Mouse (Mus musculus) MEL (cell line): ENCODE results near the gene Crybb1. TPM values are rescaled to one million over a fixed set of nuclear protein-coding genes. Genes with fewer than 3 reads are reported as not detected.
A peak's percentile ranks its signal among the peaks of the same experiment; 100 is the strongest.

Experiments used
- DNase-seq: peaks from one replicate; pipeline ENCODE4 v3.0.0; 2011; ENCODE audit warnings: low read depth, low spot score
- H3K27ac ChIP-seq: 2 replicates; pipeline ENCODE4 v1.5.1; 2012; ENCODE audit warnings: low read depth, mild to moderate bottlenecking, control low read depth, low read length, moderate library complexity; ENCODE audit not compliant: control insufficient read depth
- H3K27me3 ChIP-seq, 2 experiments: fragments of 150-350 bp in 1 of 2; sonication (generic) in 1 of 2; 2 replicates each; pipeline ENCODE4 v1.6.1; 2012; ENCODE audit warnings: low read length in 2 of 2, mild to moderate bottlenecking in 2 of 2, improper control_type of control experiment in 1 of 2, moderate library complexity in 1 of 2; ENCODE audit not compliant: insufficient read depth in 2 of 2, control insufficient read depth in 1 of 2
- H3K36me3 ChIP-seq, 2 experiments: 2 replicates each; pipeline ENCODE4 v1.6.1; 2012 to 2014; ENCODE audit warnings: low read length in 2 of 2, improper control_type of control experiment in 1 of 2, inconsistent platforms in 1 of 2, mild to moderate bottlenecking in 1 of 2; ENCODE audit not compliant: insufficient read depth in 2 of 2, control insufficient read depth in 1 of 2
- H3K4me1 ChIP-seq, 2 experiments: fragments of 150-350 bp in 1 of 2; sonication (generic) in 1 of 2; 2 replicates each; pipeline ENCODE4 v1.6.1; 2012; ENCODE audit warnings: low read length in 2 of 2, improper control_type of control experiment in 1 of 2, mild to moderate bottlenecking in 1 of 2; ENCODE audit not compliant: insufficient read depth in 2 of 2, control insufficient read depth in 1 of 2
- H3K4me3 ChIP-seq, 2 experiments: fragments of 150-350 bp in 1 of 2; sonication (generic) in 1 of 2; 2 replicates each; pipeline ENCODE4 v1.5.1; 2012; ENCODE audit warnings: low read depth in 2 of 2, low read length in 2 of 2, mild to moderate bottlenecking in 2 of 2, moderate library complexity in 2 of 2, control low read depth in 1 of 2, improper control_type of control experiment in 1 of 2; ENCODE audit not compliant: control insufficient read depth in 1 of 2, insufficient read depth in 1 of 2
- H3K79me2 ChIP-seq: 2 replicates; pipeline ENCODE4 v1.6.1; 2012; ENCODE audit warnings: mild to moderate bottlenecking, low read length, moderate library complexity; ENCODE audit not compliant: control insufficient read depth, poor library complexity, insufficient read depth
- H3K9ac ChIP-seq: 2 replicates; pipeline ENCODE4 v1.6.1; 2012; ENCODE audit warnings: low read depth, mild to moderate bottlenecking, control low read depth, low read length, moderate library complexity; ENCODE audit not compliant: control insufficient read depth, poor library complexity, severe bottlenecking
- H3K9me3 ChIP-seq: fragments of 150-350 bp; sonication (generic); replicated peaks from 2 replicates; pipeline ENCODE4 v1.6.1; 2012; ENCODE audit warnings: mild to moderate bottlenecking, low read length, improper control_type of control experiment, moderate library complexity; ENCODE audit not compliant: insufficient read depth
- BHLHE40 ChIP-seq: IDR thresholded peaks from 2 replicates; pipeline ENCODE4 v1.6.1; 2012; ENCODE audit warnings: low read depth, mild to moderate bottlenecking, inconsistent platforms, low read length, improper control_type of control experiment, borderline replicate concordance
- CHD1 ChIP-seq: IDR thresholded peaks from 2 replicates; pipeline ENCODE4 v1.6.1; 2012; ENCODE audit warnings: low read depth, mild to moderate bottlenecking, inconsistent platforms, low read length, improper control_type of control experiment
- CTCF ChIP-seq, 3 experiments: IDR thresholded peaks in 2 of 3; conservative IDR thresholded peaks in 1 of 3; 2 replicates each; pipeline ENCODE4 v1.5.1; 2011 to 2012; ENCODE audit warnings: low read length in 3 of 3, low read depth in 2 of 3, mild to moderate bottlenecking in 2 of 3, improper control_type of control experiment in 1 of 3, inconsistent platforms in 1 of 3, mixed read lengths in 1 of 3, moderate library complexity in 1 of 3; ENCODE audit not compliant: control insufficient read depth in 1 of 3, insufficient read depth in 1 of 3, poor library complexity in 1 of 3, severe bottlenecking in 1 of 3
- ELF1 ChIP-seq: IDR thresholded peaks from 2 replicates; pipeline ENCODE4 v1.6.1; 2014; ENCODE audit warnings: low read depth, mild to moderate bottlenecking, inconsistent platforms, low read length, improper control_type of control experiment, moderate library complexity
- EP300 ChIP-seq, 2 experiments: IDR thresholded peaks; 2 replicates each; pipeline ENCODE4 v1.6.1; 2011; ENCODE audit warnings: improper control_type of control experiment in 2 of 2, low read length in 2 of 2, low read depth in 1 of 2, mild to moderate bottlenecking in 1 of 2
- ETS1 ChIP-seq: IDR thresholded peaks from 2 replicates; pipeline ENCODE4 v1.6.1; 2012; ENCODE audit warnings: low read depth, mild to moderate bottlenecking, inconsistent platforms, low read length, improper control_type of control experiment, moderate library complexity
- GABPA ChIP-seq: IDR thresholded peaks from 2 replicates; pipeline ENCODE4 v1.6.1; 2012; ENCODE audit warnings: low read depth, mild to moderate bottlenecking, inconsistent platforms, low read length, improper control_type of control experiment, moderate library complexity
- GATA1 ChIP-seq: IDR thresholded peaks from 2 replicates; pipeline ENCODE4 v1.6.1; 2011; ENCODE audit warnings: low read depth, low read length, improper control_type of control experiment
- JUND ChIP-seq: IDR thresholded peaks from 2 replicates; pipeline ENCODE4 v1.6.1; 2011; ENCODE audit warnings: low read depth, mild to moderate bottlenecking, improper control_type of control experiment, low read length
- KAT2A ChIP-seq: conservative IDR thresholded peaks from 2 replicates; pipeline ENCODE4 v1.6.1; 2012; ENCODE audit warnings: low read depth, low read length, improper control_type of control experiment, inconsistent platforms
- MAFK ChIP-seq: IDR thresholded peaks from 2 replicates; pipeline ENCODE4 v1.6.1; 2011; ENCODE audit warnings: low read depth, mild to moderate bottlenecking, low read length, improper control_type of control experiment, borderline replicate concordance
- MEF2A ChIP-seq: IDR thresholded peaks from 2 replicates; pipeline ENCODE4 v1.6.1; 2014; ENCODE audit warnings: low read depth, mild to moderate bottlenecking, inconsistent platforms, low read length, improper control_type of control experiment; ENCODE audit not compliant: poor library complexity, insufficient replicate concordance, severe bottlenecking; ENCODE audit errors: extremely low read depth
- MXI1 ChIP-seq: IDR thresholded peaks from 2 replicates; pipeline ENCODE4 v1.6.1; 2011; ENCODE audit warnings: mild to moderate bottlenecking, low read depth, low read length, improper control_type of control experiment
- MYC ChIP-seq: IDR thresholded peaks from 2 replicates; pipeline ENCODE4 v1.6.1; 2011; ENCODE audit warnings: low read depth, mild to moderate bottlenecking, low read length, improper control_type of control experiment, moderate library complexity
- NELFE ChIP-seq: IDR thresholded peaks from 2 replicates; pipeline ENCODE4 v1.6.1; 2011; ENCODE audit warnings: low read depth, low read length, improper control_type of control experiment
- NRF1 ChIP-seq: IDR thresholded peaks from 2 replicates; pipeline ENCODE4 v1.6.1; 2014; ENCODE audit warnings: low read depth, mild to moderate bottlenecking, inconsistent platforms, low read length, improper control_type of control experiment, moderate library complexity; ENCODE audit not compliant: poor library complexity, insufficient read depth, severe bottlenecking
- POLR2AphosphoS5 ChIP-seq: IDR thresholded peaks from 2 replicates; pipeline ENCODE4 v1.6.1; 2012; ENCODE audit warnings: low read depth, borderline replicate concordance, mild to moderate bottlenecking, inconsistent platforms, low read length, moderate library complexity, mixed read lengths
- RCOR1 ChIP-seq: IDR thresholded peaks from 2 replicates; pipeline ENCODE4 v1.6.1; 2012; ENCODE audit warnings: low read depth, mild to moderate bottlenecking, inconsistent platforms, low read length, improper control_type of control experiment
- SIN3A ChIP-seq: IDR thresholded peaks from 2 replicates; pipeline ENCODE4 v1.6.1; 2012; ENCODE audit warnings: low read length, improper control_type of control experiment, inconsistent platforms
- SMC3 ChIP-seq: IDR thresholded peaks from 2 replicates; pipeline ENCODE4 v1.6.1; 2011; ENCODE audit warnings: low read depth, low read length, improper control_type of control experiment
- TAL1 ChIP-seq: IDR thresholded peaks from 2 replicates; pipeline ENCODE4 v1.6.1; 2012; ENCODE audit warnings: mild to moderate bottlenecking, inconsistent platforms, low read length, moderate library complexity, mixed read lengths
- TBP ChIP-seq: IDR thresholded peaks from 2 replicates; pipeline ENCODE4 v1.8.0; 2011; ENCODE audit warnings: low read depth, low read length, improper control_type of control experiment
- TCF12 ChIP-seq: IDR thresholded peaks from 2 replicates; pipeline ENCODE4 v1.6.1; 2014; ENCODE audit warnings: low read depth, mild to moderate bottlenecking, inconsistent platforms, low read length, improper control_type of control experiment, moderate library complexity
- UBTF ChIP-seq: IDR thresholded peaks from 2 replicates; pipeline ENCODE4 v1.6.1; 2012; ENCODE audit warnings: low read depth, mild to moderate bottlenecking, inconsistent platforms, low read length, improper control_type of control experiment, moderate library complexity, borderline replicate concordance; ENCODE audit not compliant: insufficient read depth
- USF1 ChIP-seq: IDR thresholded peaks from 2 replicates; pipeline ENCODE4 v1.6.1; 2014; ENCODE audit warnings: low read depth, mild to moderate bottlenecking, inconsistent platforms, low read length, improper control_type of control experiment, moderate library complexity
- ZC3H11A ChIP-seq: IDR thresholded peaks from 2 replicates; pipeline ENCODE4 v1.6.1; 2012; ENCODE audit warnings: low read depth, mild to moderate bottlenecking, inconsistent platforms, low read length, improper control_type of control experiment
- ZKSCAN1 ChIP-seq: IDR thresholded peaks from 2 replicates; pipeline ENCODE4 v1.6.1; 2012; ENCODE audit warnings: low read depth, mild to moderate bottlenecking, inconsistent platforms, low read length, improper control_type of control experiment, moderate library complexity
- ZMIZ1 ChIP-seq: IDR thresholded peaks from 2 replicates; pipeline ENCODE4 v1.6.1; 2012; ENCODE audit warnings: low read depth, mild to moderate bottlenecking, inconsistent platforms, low read length, improper control_type of control experiment, moderate library complexity
- ZNF384 ChIP-seq: IDR thresholded peaks from 2 replicates; pipeline ENCODE4 v1.6.1; 2012; ENCODE audit warnings: low read depth, mild to moderate bottlenecking, inconsistent platforms, low read length, improper control_type of control experiment
- polyA plus RNA-seq, 2 experiments: library from polyadenylated mRNA; stranded (reverse) in 1 of 2; unstranded in 1 of 2; fragments of >175 nt in 1 of 2; fragments of >200 nt in 1 of 2; gene quantifications; 2 replicates each; pipeline versions ENCODE4 v1.2.1 to v1.2.4; 2012; ENCODE audit warnings: low replicate concordance in 2 of 2, low read depth in 1 of 2; ENCODE audit not compliant: insufficient read length in 2 of 2, insufficient read depth in 1 of 2, missing spikeins in 1 of 2
- total RNA-seq: library from RNA; depleted of rRNA; stranded (reverse); fragments of 300-350 nt; gene quantifications from 2 replicates; pipeline ENCODE4 v1.2.3, GENCODE M21; 2012

Crybb1 gene
- total and polyA plus RNA-seq, 3 experiments, result 0.24 to 0.27 TPM; not detected in 1

- peaks cover 0 to 25% of the 10 kb centered on the region in 2 experiments; a peak in 2 of 4 replicates for H3K36me3 ChIP-seq
- H3K9me3 ChIP-seq, result no peaks in the 10 kb centered on the region
- H3K9ac ChIP-seq, result no peak overlapping the region
- H3K4me1 ChIP-seq, result peaks cover 23 to 42% of the 10 kb centered on the region in 2 experiments
- no peak for TF ChIP-seq SMC3
- DNase-seq, result no peak
- H3K27me3 ChIP-seq, result no peaks in the 10 kb centered on the region
- H3K4me3 ChIP-seq, result no peak overlapping the region
- peak overlapping the region; percentile 40 for H3K27ac ChIP-seq
- H3K79me2 ChIP-seq, result peaks cover 65% of the 10 kb centered on the region
Observed at GRCm38 (mm10) chr5:112294696-112295095, 39.1 kb downstream of the Crybb1 start.

GRCm38 (mm10) chr5:112295162-112295561 is 39.5 kb downstream of the Crybb1 start:
- H3K27me3 ChIP-seq, result no peaks in the 10 kb centered on the region
- peak overlapping the region; percentile 11; the same call in 1 of the 2 replicates for H3K9ac ChIP-seq
- H3K36me3 ChIP-seq, result peaks cover 0 to 25% of the 10 kb centered on the region in 2 experiments; a peak in 2 of 4 replicates
- H3K9me3 ChIP-seq, result no peaks in the 10 kb centered on the region
- peak overlapping the region; percentile 57 for H3K27ac ChIP-seq
- TF ChIP-seq MYC, result no peak
- no peak for TF ChIP-seq NELFE
- TF ChIP-seq NRF1, result no peak
- peak; percentile 28; the same call in 1 of the 2 replicates for TF ChIP-seq RCOR1
- TF ChIP-seq USF1, result no peak
- TF ChIP-seq BHLHE40, result no peak
- TF ChIP-seq TBP, result peak; percentile 99
- no peak for TF ChIP-seq POLR2AphosphoS5
- no peak for TF ChIP-seq MXI1
- peak; percentile 70 for TF ChIP-seq TAL1
- TF ChIP-seq MEF2A, result no peak
- TF ChIP-seq KAT2A, result no peak
- peak; percentile 70 for TF ChIP-seq GATA1
- TF ChIP-seq GABPA, result no peak
- TF ChIP-seq SIN3A, result no peak
- TF ChIP-seq TCF12, result 0 out of 2 replicates have a peak, but pooled peaks have one; percentile 23
- TF ChIP-seq EP300 (IDR thresholded peaks at IDR 0.05; ENCODE audit: low read depth in 1 of 2, low read length in 2 of 2), result peak; percentile 78
- no peak for TF ChIP-seq MAFK
- no peak for TF ChIP-seq SMC3
- TF ChIP-seq ZKSCAN1, result no peak
- no peak for TF ChIP-seq ZMIZ1
- peak; percentile 96 for TF ChIP-seq UBTF
- TF ChIP-seq ETS1, result peak; percentile 48; the same call in 1 of the 2 replicates
- 0 out of 2 replicates have a peak, but pooled peaks have one; percentile 69 for TF ChIP-seq JUND
- no peak for TF ChIP-seq ELF1
- no peak for TF ChIP-seq ZC3H11A
- TF ChIP-seq CTCF (IDR thresholded peaks at IDR 0.05 in 2 of 3, conservative IDR thresholded peaks at IDR 0.05 in 1 of 3; ENCODE audit: control insufficient read depth in 1 of 3, insufficient read depth in 1 of 3, low read depth in 2 of 3, low read length in 3 of 3, poor library complexity in 1 of 3, severe bottlenecking in 1 of 3), result no peak
- TF ChIP-seq ZNF384, result no peak
- TF ChIP-seq CHD1, result no peak
- H3K4me1 ChIP-seq, result peaks cover 23 to 42% of the 10 kb centered on the region in 2 experiments
- peaks cover 62% of the 10 kb centered on the region for H3K79me2 ChIP-seq
- no peak overlapping the region for H3K4me3 ChIP-seq
- peak; percentile 74 for DNase-seq
